Mouse (Mus musculus): ENCODE measurements around the gene Pip5k1b. TPM values are rescaled to one million over a fixed set of nuclear protein-coding genes. Genes with fewer than 3 reads are reported as not detected.

Gene Pip5k1b
- polyA plus RNA-seq, 1 experiment from 2014 or later: 12.3 TPM

DNA sequence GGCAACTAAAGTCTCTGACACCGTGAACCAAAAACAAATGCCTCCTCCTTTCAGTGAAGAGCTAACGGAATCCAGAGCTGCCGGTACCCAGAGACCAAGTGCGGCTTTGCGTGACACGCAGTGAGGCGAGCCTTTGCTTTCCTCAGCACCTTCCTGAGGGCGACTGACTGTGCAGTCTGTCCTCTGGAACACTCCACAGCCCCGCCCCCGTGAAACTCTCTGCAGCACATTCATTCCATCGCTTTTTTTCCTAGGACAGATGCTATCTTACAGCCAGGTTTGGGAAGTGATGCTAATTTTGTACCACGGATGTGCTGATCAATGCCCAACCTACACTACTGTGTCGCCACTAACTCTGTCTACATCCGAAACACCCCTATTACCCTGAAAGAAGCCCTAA is 292.9 kb downstream of the Pip5k1b start:
- peaks cover 16% of the 10 kb centered on the region for H3K36me3 ChIP-seq (ENCODE audit: control insufficient read depth, insufficient read depth, low read length)

DNA sequence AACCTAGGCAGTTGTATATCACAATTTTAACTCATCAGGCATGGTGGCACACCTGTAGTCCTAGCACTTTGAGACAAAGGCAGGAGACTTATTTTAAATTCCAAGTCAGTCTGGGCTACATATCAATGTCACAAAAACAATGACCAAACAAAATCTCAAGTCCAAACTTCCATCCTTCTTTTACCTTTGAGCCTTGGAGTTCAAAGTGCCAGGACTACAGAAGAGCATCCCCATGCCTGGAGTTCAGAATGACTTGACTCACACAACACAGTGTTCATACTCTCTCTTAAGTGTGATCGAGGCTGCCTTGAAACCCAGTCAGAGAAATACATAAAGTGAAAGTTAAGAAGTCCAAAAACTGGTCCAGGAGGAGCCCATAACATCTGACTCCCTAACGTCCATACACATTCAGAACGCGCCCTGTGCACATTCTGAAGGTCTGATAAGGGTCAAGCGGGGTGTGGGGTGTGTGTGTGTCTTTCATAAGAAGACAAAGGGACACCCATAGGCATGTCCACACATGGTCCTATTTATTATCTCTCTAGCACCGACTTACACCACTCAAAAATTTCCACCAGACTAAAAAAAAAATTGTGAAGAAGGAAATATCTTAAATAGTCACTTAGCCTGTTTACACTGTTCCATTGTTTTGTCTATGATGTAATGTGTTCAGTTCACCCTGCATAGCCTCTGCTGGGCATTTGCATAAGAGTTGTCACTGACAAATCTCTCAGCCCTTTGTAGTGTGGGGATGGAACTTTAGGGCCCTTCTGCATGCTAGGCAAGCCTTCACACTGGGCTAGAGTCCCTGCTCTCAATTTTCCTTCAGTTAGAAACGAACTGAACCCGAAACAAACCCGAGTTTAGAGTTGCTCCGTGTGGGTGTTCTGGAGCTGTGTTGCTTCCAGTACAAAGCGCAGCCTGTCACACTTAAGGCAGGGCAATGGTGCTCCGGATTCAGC is 296.0 kb downstream of the Pip5k1b start:
- peaks cover 9% of the 10 kb centered on the region; the same call in 1 of the 2 replicates for H3K4me1 ChIP-seq (ENCODE audit: control insufficient read depth, insufficient read depth, low read length)
- H3K9me3 ChIP-seq (replicated peaks; ENCODE audit: control insufficient read depth, low read length): no peaks in the 10 kb centered on the region
- peaks cover 6% of the 10 kb centered on the region for H3K36me3 ChIP-seq (ENCODE audit: control insufficient read depth, insufficient read depth, low read length)
- 67% methylated on average over 12 of the region's 12 CpGs for WGBS (ENCODE audit: insufficient replicate concordance)
- no peak overlapping the region for H3K4me3 ChIP-seq (ENCODE audit: low read depth, low read length)
- H3K27ac ChIP-seq (ENCODE audit: low read depth, low read length): no peak overlapping the region
- H3K9ac ChIP-seq (ENCODE audit: low read depth, low read length): no peak overlapping the region
- ATAC-seq (replicated peaks; ENCODE audit: insufficient number of reproducible peaks, low FRiP score, low TSS enrichment): no peak
- H3K27me3 ChIP-seq (ENCODE audit: control insufficient read depth, insufficient read depth, low read length): no peaks in the 10 kb centered on the region
- H3K4me2 ChIP-seq: no peak overlapping the region

More for the DNA sequence above, 292.9 kb downstream of the Pip5k1b start:
- Histone ChIP-seq H3K4me2 (no peak overlapping the region), H3K9ac (ENCODE audit: low read depth, low read length) (no peak overlapping the region), H3K4me1 (ENCODE audit: control insufficient read depth, insufficient read depth, low read length) (peaks cover 9% of the 10 kb centered on the region; the same call in 1 of the 2 replicates), H3K27ac (ENCODE audit: low read depth, low read length) (no peak overlapping the region), H3K9me3 (replicated peaks; ENCODE audit: control insufficient read depth, low read length) (no peaks in the 10 kb centered on the region), H3K4me3 (ENCODE audit: low read depth, low read length) (no peak overlapping the region), H3K27me3 (ENCODE audit: control insufficient read depth, insufficient read depth, low read length) (no peaks in the 10 kb centered on the region)
- no peak for ATAC-seq (replicated peaks; ENCODE audit: insufficient number of reproducible peaks, low FRiP score, low TSS enrichment)
- 87% methylated on average over 14 of the region's 14 CpGs for WGBS (ENCODE audit: insufficient replicate concordance)

DNA sequence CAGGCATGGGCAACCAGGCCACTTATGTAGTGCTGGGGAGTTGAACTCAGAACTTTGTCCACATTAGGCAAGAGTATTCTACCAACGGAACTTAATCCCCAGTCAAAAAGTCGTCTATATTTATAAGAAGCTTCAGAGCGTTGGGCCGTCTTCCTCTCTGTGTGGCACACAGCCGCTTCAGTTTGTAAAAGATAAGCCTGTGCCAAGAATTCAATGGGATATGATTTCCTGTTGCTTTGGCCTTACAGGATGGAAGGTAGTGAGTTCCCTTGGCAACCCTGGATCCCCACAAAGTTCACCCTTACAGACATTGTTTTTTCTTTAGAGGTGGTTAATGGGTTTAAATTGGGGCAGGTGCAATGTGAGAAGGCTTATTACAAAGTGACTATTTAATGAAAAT is 297.3 kb downstream of the Pip5k1b start:
- 58% methylated on average over 5 of the region's 5 CpGs for WGBS (ENCODE audit: insufficient replicate concordance)
- H3K27me3 ChIP-seq (ENCODE audit: control insufficient read depth, insufficient read depth, low read length): no peaks in the 10 kb centered on the region
- H3K9ac ChIP-seq (ENCODE audit: low read depth, low read length): no peak overlapping the region
- ATAC-seq (replicated peaks; ENCODE audit: insufficient number of reproducible peaks, low FRiP score, low TSS enrichment): no peak
- H3K9me3 ChIP-seq (replicated peaks; ENCODE audit: control insufficient read depth, low read length): no peaks in the 10 kb centered on the region
- peaks cover 3% of the 10 kb centered on the region; the same call in 1 of the 2 replicates for H3K36me3 ChIP-seq (ENCODE audit: control insufficient read depth, insufficient read depth, low read length)
- H3K27ac ChIP-seq (ENCODE audit: low read depth, low read length): peak overlapping the region; percentile 32; the same call in 1 of the 2 replicates
- no peak overlapping the region for H3K4me3 ChIP-seq (ENCODE audit: low read depth, low read length)
- H3K4me1 ChIP-seq (ENCODE audit: control insufficient read depth, insufficient read depth, low read length): peaks cover 14% of the 10 kb centered on the region; the same call in 1 of the 2 replicates
- H3K4me2 ChIP-seq: no peak overlapping the region

DNA sequence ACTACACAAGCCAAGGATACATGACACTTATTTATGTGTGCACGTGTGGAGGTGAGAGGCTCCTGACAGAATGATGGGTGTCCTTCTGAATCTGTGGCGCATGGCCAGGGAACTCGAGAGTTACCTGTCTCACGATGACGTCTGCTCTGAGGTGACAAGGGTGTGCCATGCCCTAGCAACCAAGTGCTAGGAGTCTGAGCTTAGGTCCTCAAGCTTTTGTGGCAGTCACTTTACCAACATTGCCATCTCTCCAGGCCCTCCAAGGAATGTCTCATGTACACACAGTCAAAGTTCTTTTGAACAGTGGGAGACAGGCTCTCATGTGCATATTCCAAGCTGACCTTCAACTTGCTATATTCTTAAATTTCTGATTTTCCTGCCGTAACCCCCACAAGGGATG is 297.7 kb downstream of the Pip5k1b start:
- Histone ChIP-seq H3K4me2 (no peak overlapping the region), H3K36me3 (ENCODE audit: control insufficient read depth, insufficient read depth, low read length) (peaks cover 3% of the 10 kb centered on the region; the same call in 1 of the 2 replicates), H3K9me3 (replicated peaks; ENCODE audit: control insufficient read depth, low read length) (no peaks in the 10 kb centered on the region), H3K9ac (ENCODE audit: low read depth, low read length) (no peak overlapping the region), H3K27me3 (ENCODE audit: control insufficient read depth, insufficient read depth, low read length) (no peaks in the 10 kb centered on the region), H3K4me1 (ENCODE audit: control insufficient read depth, insufficient read depth, low read length) (peaks cover 14% of the 10 kb centered on the region; the same call in 1 of the 2 replicates), H3K4me3 (ENCODE audit: low read depth, low read length) (no peak overlapping the region), H3K27ac (ENCODE audit: low read depth, low read length) (peak overlapping the region; percentile 32; the same call in 1 of the 2 replicates)
- WGBS (ENCODE audit: insufficient replicate concordance): 87% methylated on average over 6 of the region's 6 CpGs
- ATAC-seq (replicated peaks; ENCODE audit: insufficient number of reproducible peaks, low FRiP score, low TSS enrichment): no peak

DNA sequence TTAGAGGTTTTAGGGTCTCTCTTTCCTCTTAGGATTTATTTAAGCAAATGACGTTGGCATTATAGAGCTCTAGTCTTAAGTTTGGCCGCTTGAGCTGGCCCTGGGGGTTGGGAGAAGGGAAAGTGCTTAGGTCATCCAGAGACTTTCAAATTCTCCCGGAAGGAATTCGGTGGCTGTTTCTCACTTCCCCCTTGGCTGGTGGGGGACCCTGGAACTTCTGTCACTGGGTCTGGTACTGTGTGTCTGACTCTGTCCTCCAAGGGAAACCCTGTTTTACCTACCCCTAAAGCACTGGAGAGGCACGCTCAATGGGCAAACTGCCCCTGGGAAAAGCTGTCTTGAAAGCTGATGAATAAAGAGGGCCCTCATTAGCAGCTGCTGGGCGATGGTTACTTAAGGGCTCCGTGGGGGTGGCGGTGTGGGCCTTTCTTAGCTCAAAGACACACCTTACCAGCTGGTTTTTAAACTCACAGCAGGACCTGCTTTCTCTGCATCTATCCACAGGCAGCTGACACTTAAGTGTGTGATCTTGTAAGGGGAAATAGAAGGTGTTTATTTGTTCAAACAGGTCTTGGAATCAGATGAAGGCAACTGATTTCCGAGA is 301.9 kb downstream of the Pip5k1b start:
- no peak for ATAC-seq (replicated peaks; ENCODE audit: insufficient number of reproducible peaks, low FRiP score, low TSS enrichment)
- Histone ChIP-seq H3K9ac (ENCODE audit: low read depth, low read length) (no peak overlapping the region), H3K4me1 (ENCODE audit: control insufficient read depth, insufficient read depth, low read length) (peaks cover 17% of the 10 kb centered on the region), H3K27ac (ENCODE audit: low read depth, low read length) (no peak overlapping the region), H3K4me3 (ENCODE audit: low read depth, low read length) (no peak overlapping the region), H3K36me3 (ENCODE audit: control insufficient read depth, insufficient read depth, low read length) (no peaks in the 10 kb centered on the region), H3K9me3 (replicated peaks; ENCODE audit: control insufficient read depth, low read length) (no peaks in the 10 kb centered on the region), H3K4me2 (no peak overlapping the region), H3K27me3 (ENCODE audit: control insufficient read depth, insufficient read depth, low read length) (no peaks in the 10 kb centered on the region)
- 24% methylated on average over 9 of the region's 9 CpGs for WGBS (ENCODE audit: insufficient replicate concordance)

DNA sequence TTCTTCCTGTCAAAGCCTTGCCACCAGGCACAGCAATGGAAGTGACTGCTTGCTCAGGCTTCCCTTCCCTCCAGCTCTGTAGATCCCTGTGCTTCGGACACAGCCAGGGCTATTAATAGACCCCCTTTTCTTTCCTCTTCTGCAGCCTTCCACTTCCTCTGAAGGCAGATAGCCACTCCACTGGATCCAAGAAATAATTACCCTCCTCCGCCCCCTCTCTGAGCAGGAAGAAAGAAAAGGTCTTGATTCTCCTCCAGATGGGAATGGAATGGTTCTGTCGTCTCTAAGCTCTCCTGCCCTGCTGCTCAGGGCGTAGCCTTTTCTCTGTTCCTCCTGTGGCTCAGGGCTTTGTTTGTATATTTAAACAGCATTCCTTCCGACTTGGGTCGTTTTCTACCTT is 303.8 kb downstream of the Pip5k1b start:
- no peak overlapping the region for H3K4me3 ChIP-seq (ENCODE audit: low read depth, low read length)
- no peaks in the 10 kb centered on the region for H3K36me3 ChIP-seq (ENCODE audit: control insufficient read depth, insufficient read depth, low read length)
- no peaks in the 10 kb centered on the region for H3K9me3 ChIP-seq (replicated peaks; ENCODE audit: control insufficient read depth, low read length)
- H3K4me2 ChIP-seq: peak overlapping the region; percentile 25
- WGBS (ENCODE audit: insufficient replicate concordance): 15% methylated on average over 6 of the region's 6 CpGs
- H3K27ac ChIP-seq (ENCODE audit: low read depth, low read length): peak overlapping the region; percentile 85
- H3K9ac ChIP-seq (ENCODE audit: low read depth, low read length): peak overlapping the region; percentile 56
- peak; percentile 68; the same call in 1 of the 2 replicates for ATAC-seq (replicated peaks; ENCODE audit: insufficient number of reproducible peaks, low FRiP score, low TSS enrichment)
- H3K4me1 ChIP-seq (ENCODE audit: control insufficient read depth, insufficient read depth, low read length): peaks cover 12% of the 10 kb centered on the region
- H3K27me3 ChIP-seq (ENCODE audit: control insufficient read depth, insufficient read depth, low read length): no peaks in the 10 kb centered on the region

Other genes with a start within 250 kb of the Pip5k1b start
- gene Fam122a, start 78.5 kb downstream of the Pip5k1b start, polyA plus RNA-seq (2014; fragmentation: Nextera tagmentation; extraction: Ambion mirVana): 42.6 and 43.5 TPM in 2 replicates
- gene Tmem252, start 118.1 kb upstream of the Pip5k1b start, polyA plus RNA-seq (2014; fragmentation: Nextera tagmentation; extraction: Ambion mirVana): 4.6 and 6.0 TPM in 2 replicates

All from heart, embryonic 11.5 days (tissue).